Comparison of ENCODE assay signal across 9 mouse cellular contexts in the genomic region with DNA sequence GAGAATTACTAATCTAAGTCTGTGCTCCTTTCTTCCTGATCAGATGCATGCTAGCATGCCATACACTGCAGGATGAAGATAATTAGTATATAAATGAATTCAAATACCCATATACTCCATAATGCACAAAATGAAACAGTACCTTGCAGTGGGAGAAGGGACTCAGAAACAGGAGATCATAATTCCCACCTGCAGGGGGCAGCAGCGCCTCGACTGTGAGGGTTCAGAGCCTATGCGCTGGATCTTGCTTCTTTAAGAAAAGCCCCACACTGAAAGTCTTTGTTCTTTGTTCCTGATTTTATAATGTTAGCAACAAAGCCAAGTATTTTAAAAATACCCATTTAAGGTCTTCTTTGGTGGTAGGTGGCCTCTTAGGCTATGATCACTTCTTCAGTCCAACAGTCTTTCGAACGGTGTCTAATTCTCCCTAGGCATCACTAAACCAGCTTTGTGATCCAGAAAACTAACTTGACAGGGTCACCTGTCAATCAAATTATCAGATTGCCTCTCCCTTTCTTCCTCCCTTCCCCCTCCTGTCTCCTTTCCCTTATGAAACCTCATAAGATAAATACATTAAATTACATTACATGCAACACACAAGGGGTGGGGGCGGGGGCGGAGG. TPM values are rescaled to one million over a fixed set of nuclear protein-coding genes. Genes with fewer than 3 reads are reported as not detected.
DNase-seq lines count a peak whose midpoint lies in the region; ATAC-seq and TF ChIP-seq lines count a peak whose summit lies in the region.
"Had no signal": no experiment of that assay in that cellular context is flagged by ENCODE, and none has a peak within 500 bp of the region (broad histone marks: within the 10 kb centered on the region; RNA-seq: fewer than 3 reads in every experiment).

No protein-coding gene starts in this region.

- no peak overlapping the region for H3K9ac ChIP-seq in heart, postnatal 0 days (replicated peaks; ENCODE audit: low read depth, low read length)
- no peak overlapping the region for H3K9ac ChIP-seq in heart, embryonic 11.5 days (ENCODE audit: low read depth, low read length)
- H3K9ac ChIP-seq in hindbrain, embryonic 11.5 days (ENCODE audit: low read depth, low read length) = no peak overlapping the region

- no peak for DNase-seq in heart, postnatal 0 days (ENCODE audit: low spot score)
- DNase-seq in adrenal gland, postnatal 25 days = peak; percentile 79
- peak; percentile 68 for DNase-seq in hindbrain, embryonic 11.5 days (ENCODE audit: low spot score)
- peak; percentile 60 to 91 for DNase-seq in left cerebral cortex, adult 8-10 months (ENCODE audit: low spot score in 2 of 2)
- DNase-seq in naive thymus-derived CD4-positive, alpha-beta T cell, adult 2 months (ENCODE audit: low read depth) = peak; percentile 79
- peak; percentile 42 to 81 for DNase-seq in spleen, postnatal 4 days (ENCODE audit: low spot score in 2 of 2)

- no peaks in the 10 kb centered on the region for H3K4me1 ChIP-seq in heart, postnatal 0 days (ENCODE audit: control insufficient read depth, insufficient read depth)
- no peaks in the 10 kb centered on the region for H3K4me1 ChIP-seq in heart, embryonic 11.5 days (ENCODE audit: control insufficient read depth, insufficient read depth, low read length)
- no peaks in the 10 kb centered on the region for H3K4me1 ChIP-seq in hindbrain, embryonic 11.5 days (replicated peaks; ENCODE audit: control insufficient read depth, insufficient read depth, low read length)

- H3K27ac ChIP-seq in heart, postnatal 0 days (ENCODE audit: low read depth) = no peak overlapping the region
- no peak overlapping the region for H3K27ac ChIP-seq in heart, embryonic 11.5 days (ENCODE audit: low read depth, low read length)
- no peak overlapping the region for H3K27ac ChIP-seq in hindbrain, embryonic 11.5 days (ENCODE audit: low read depth, low read length)
- H3K27ac ChIP-seq: macrophage had no signal

- no peaks in the 10 kb centered on the region for H3K36me3 ChIP-seq in heart, postnatal 0 days (replicated peaks; ENCODE audit: control insufficient read depth, insufficient read depth, low read length)
- no peaks in the 10 kb centered on the region for H3K36me3 ChIP-seq in heart, embryonic 11.5 days (ENCODE audit: control insufficient read depth, insufficient read depth, low read length)
- H3K36me3 ChIP-seq in hindbrain, embryonic 11.5 days (ENCODE audit: control insufficient read depth, insufficient read depth, low read length) = no peaks in the 10 kb centered on the region

- H3K4me2 ChIP-seq in heart, postnatal 0 days (ENCODE audit: low read depth, low read length) = no peak overlapping the region
- H3K4me2 ChIP-seq in heart, embryonic 11.5 days = no peak overlapping the region
- H3K4me2 ChIP-seq in hindbrain, embryonic 11.5 days (replicated peaks; ENCODE audit: low read depth, low read length) = no peak overlapping the region

- no peak for ATAC-seq in heart, postnatal 0 days (ENCODE audit: insufficient read depth, low read depth)
- no peak for ATAC-seq in heart, embryonic 11.5 days (replicated peaks; ENCODE audit: insufficient number of reproducible peaks, low FRiP score, low TSS enrichment)
- peak; percentile 69; the same call in 1 of the 2 replicates for ATAC-seq in erythroblast, adult 5-6 weeks (replicated peaks; ENCODE audit: low FRiP score, poor library complexity, severe bottlenecking)
- ATAC-seq in hindbrain, embryonic 11.5 days (ENCODE audit: low FRiP score) = peak; percentile 59; the same call in 1 of the 2 replicates

- no peaks in the 10 kb centered on the region for H3K27me3 ChIP-seq in heart, postnatal 0 days (ENCODE audit: control insufficient read depth, insufficient read depth, low read length)
- no peaks in the 10 kb centered on the region for H3K27me3 ChIP-seq in heart, embryonic 11.5 days (ENCODE audit: control insufficient read depth, insufficient read depth, low read length)
- no peaks in the 10 kb centered on the region for H3K27me3 ChIP-seq in hindbrain, embryonic 11.5 days (ENCODE audit: control insufficient read depth, insufficient read depth, low read length)

- peak; percentile 39 for TF ChIP-seq CTCF in heart, postnatal 0 days (IDR thresholded peaks at IDR 0.05; ENCODE audit: low read depth)

- H3K9me3 ChIP-seq in heart, postnatal 0 days (replicated peaks; ENCODE audit: control insufficient read depth, low read length) = no peaks in the 10 kb centered on the region
- no peaks in the 10 kb centered on the region for H3K9me3 ChIP-seq in heart, embryonic 11.5 days (replicated peaks; ENCODE audit: control insufficient read depth, low read length)
- no peaks in the 10 kb centered on the region for H3K9me3 ChIP-seq in hindbrain, embryonic 11.5 days (ENCODE audit: control insufficient read depth, low read length)

- H3K4me3 ChIP-seq in heart, postnatal 0 days (ENCODE audit: low read depth, low read length) = no peak overlapping the region
- H3K4me3 ChIP-seq in heart, embryonic 11.5 days (ENCODE audit: low read depth, low read length) = no peak overlapping the region
- no peak overlapping the region for H3K4me3 ChIP-seq in hindbrain, embryonic 11.5 days (ENCODE audit: low read depth, low read length)

- no peak for TF ChIP-seq EP300 in heart, postnatal 0 days (IDR thresholded peaks at IDR 0.05; ENCODE audit: low read depth)

- WGBS in heart, postnatal 0 days = 86% methylated on average over 7 of the region's 7 CpGs
- 82% methylated on average over 7 of the region's 7 CpGs for WGBS in heart, embryonic 11.5 days (ENCODE audit: insufficient replicate concordance)
- 83% methylated on average over 7 of the region's 7 CpGs for WGBS in hindbrain, embryonic 11.5 days

RNA-seq across cellular contexts. Expression of a gene that starts 15.7 kb away (rescaled TPM):
- 39.5 and 99.7 TPM in 2 replicates for total RNA-seq in heart, postnatal 0 days (2014; rRNA removed; ENCODE audit: low replicate concordance)
- 197 and 208 TPM in 2 replicates for polyA plus RNA-seq in heart, postnatal 0 days (2015; fragmentation: Nextera tagmentation; extraction: Ambion mirVana)
- 220 and 240 TPM in 2 replicates for polyA plus RNA-seq in heart, embryonic 11.5 days (2014; fragmentation: Nextera tagmentation; extraction: Ambion mirVana)
- 124 and 137 TPM in 2 replicates for total RNA-seq in adrenal gland, postnatal 25 days (2021)
- total RNA-seq in erythroblast, adult 5-6 weeks (2015; ENCODE audit: low replicate concordance) = 75.7 and 83.0 TPM in 2 replicates
- 73.2 and 104 TPM in 2 replicates for total RNA-seq in erythroblast, adult 5-6 weeks (2017; ENCODE audit: low replicate concordance)
- 266 and 275 TPM in 2 replicates for polyA plus RNA-seq in hindbrain, embryonic 11.5 days (2014; fragmentation: Nextera tagmentation; extraction: Ambion mirVana)
- 100 to 1,000 TPM; 117 to 141 (median 130) TPM for total RNA-seq in left cerebral cortex, adult 8-10 months (2022)

RNA-seq across cellular contexts. Expression of a gene that starts 56.0 kb away (rescaled TPM):
- total RNA-seq in heart, postnatal 0 days (2014; rRNA removed; ENCODE audit: low replicate concordance) = 1.8 and 4.2 TPM in 2 replicates
- polyA plus RNA-seq in heart, postnatal 0 days (2015; fragmentation: Nextera tagmentation; extraction: Ambion mirVana) = 5.9 and 7.0 TPM in 2 replicates
- polyA plus RNA-seq in heart, embryonic 11.5 days (2014; fragmentation: Nextera tagmentation; extraction: Ambion mirVana) = 6.1 and 6.6 TPM in 2 replicates
- total RNA-seq in adrenal gland, postnatal 25 days (2021) = 13.6 and 16.6 TPM in 2 replicates
- 0.19 and 2.5 TPM in 2 replicates for total RNA-seq in erythroblast, adult 5-6 weeks (2015; ENCODE audit: low replicate concordance)
- 1.1 and 1.7 TPM in 2 replicates for total RNA-seq in erythroblast, adult 5-6 weeks (2017; ENCODE audit: low replicate concordance)
- polyA plus RNA-seq in hindbrain, embryonic 11.5 days (2014; fragmentation: Nextera tagmentation; extraction: Ambion mirVana) = 8.7 and 8.8 TPM in 2 replicates
- 10 to 100 TPM; 19.8 to 21.8 (median 21.3) TPM for total RNA-seq in left cerebral cortex, adult 8-10 months (2022)

RNA-seq across cellular contexts. Expression of a gene that starts 56.3 kb away (rescaled TPM):
- total RNA-seq in heart, postnatal 0 days (2014; rRNA removed; ENCODE audit: low replicate concordance) = 2.6 and 3.7 TPM in 2 replicates
- 4.2 and 5.5 TPM in 2 replicates for polyA plus RNA-seq in heart, postnatal 0 days (2015; fragmentation: Nextera tagmentation; extraction: Ambion mirVana)
- 22.5 and 26.2 TPM in 2 replicates for polyA plus RNA-seq in heart, embryonic 11.5 days (2014; fragmentation: Nextera tagmentation; extraction: Ambion mirVana)
- 7.5 and 9.2 TPM in 2 replicates for total RNA-seq in adrenal gland, postnatal 25 days (2021)
- total RNA-seq in erythroblast, adult 5-6 weeks (2015; ENCODE audit: low replicate concordance) = 4.0 and 14.4 TPM in 2 replicates
- total RNA-seq in erythroblast, adult 5-6 weeks (2017; ENCODE audit: low replicate concordance) = 4.4 and 6.4 TPM in 2 replicates
- 10.7 and 12.8 TPM in 2 replicates for polyA plus RNA-seq in hindbrain, embryonic 11.5 days (2014; fragmentation: Nextera tagmentation; extraction: Ambion mirVana)
- total RNA-seq in left cerebral cortex, adult 8-10 months (2022) = 1 to 10 TPM; 3.2 to 6.2 (median 5.1) TPM

Comparison
In these comparisons a context has a peak if more than half of its experiments do, and no peak if none do; other contexts are left out.
1. ATAC-seq: peak in erythroblast, adult 5-6 weeks (single experiment) and hindbrain, embryonic 11.5 days (single experiment); none in heart, postnatal 0 days (single experiment) and heart, embryonic 11.5 days (single experiment).